Mouse (Mus musculus) lung, embryonic 16.5 days (tissue): ENCODE results near the gene Col4a3bp. TPM values are rescaled to one million over a fixed set of nuclear protein-coding genes. Genes with fewer than 3 reads are reported as not detected.
A peak's percentile ranks its signal among the peaks of the same experiment; 100 is the strongest.

Experiments used
- ATAC-seq: fragments of 200-750 bp; cut with Nextera tagmentation; 2 replicates; pipeline ENCODE4 v1.8.0; 2017; ENCODE audit warnings: low read depth, mild to moderate bottlenecking, moderate library complexity
- H3K27ac ChIP-seq: fragments of 300-500 bp; sonication (generic); 2 replicates; pipeline ENCODE4 v1.5.1; 2014; ENCODE audit warnings: mild to moderate bottlenecking, control low read depth, low read length
- H3K27me3 ChIP-seq: fragments of 300-500 bp; sonication (generic); 2 replicates; pipeline ENCODE4 v1.6.1; 2014; ENCODE audit warnings: low read depth, low read length, mixed read lengths; ENCODE audit not compliant: control insufficient read depth, insufficient read depth
- H3K36me3 ChIP-seq: fragments of 300-500 bp; sonication (generic); 2 replicates; pipeline ENCODE4 v1.6.1; 2014; ENCODE audit warnings: low read length; ENCODE audit not compliant: control insufficient read depth, insufficient read depth
- H3K4me1 ChIP-seq: fragments of 300-500 bp; sonication (generic); replicated peaks from 2 replicates; pipeline ENCODE4 v1.6.1; 2014; ENCODE audit warnings: low read length, mixed read lengths; ENCODE audit not compliant: control insufficient read depth, insufficient read depth
- H3K4me2 ChIP-seq: fragments of 300-500 bp; sonication (generic); 2 replicates; pipeline ENCODE4 v1.6.1; 2014; ENCODE audit warnings: low read depth, low read length, control low read depth
- H3K4me3 ChIP-seq: fragments of 300-500 bp; sonication (generic); 2 replicates; pipeline ENCODE4 v1.5.1; 2014; ENCODE audit warnings: mild to moderate bottlenecking, low read length, control low read depth
- H3K9ac ChIP-seq: fragments of 300-500 bp; sonication (generic); 2 replicates; pipeline ENCODE4 v1.6.1; 2014; ENCODE audit warnings: low read length, control low read depth
- H3K9me3 ChIP-seq: fragments of 300-500 bp; sonication (generic); 2 replicates; pipeline ENCODE4 v1.6.1; 2016; ENCODE audit warnings: low read length; ENCODE audit not compliant: control insufficient read depth
- WGBS: fragments of 180-500 bp; shearing (Covaris S2); extraction: QIAGEN DNeasy Blood & Tissue Kit; methylation state at CpG from one replicate; pipeline ENCODE4 v1.1.7; 2014; 5-methylcytosine and 5-hydroxymethylcytosine counted together
- polyA plus RNA-seq: library from polyadenylated mRNA; unstranded; fragments of >200 nt; fragmentation: Nextera tagmentation; extraction: Ambion mirVana; gene quantifications from 2 replicates; pipeline ENCODE4 v1.2.1, GENCODE M21; 2015

The Col4a3bp gene
- polyA plus RNA-seq, 1 experiment from 2014 or later: 9.2 TPM

DNA sequence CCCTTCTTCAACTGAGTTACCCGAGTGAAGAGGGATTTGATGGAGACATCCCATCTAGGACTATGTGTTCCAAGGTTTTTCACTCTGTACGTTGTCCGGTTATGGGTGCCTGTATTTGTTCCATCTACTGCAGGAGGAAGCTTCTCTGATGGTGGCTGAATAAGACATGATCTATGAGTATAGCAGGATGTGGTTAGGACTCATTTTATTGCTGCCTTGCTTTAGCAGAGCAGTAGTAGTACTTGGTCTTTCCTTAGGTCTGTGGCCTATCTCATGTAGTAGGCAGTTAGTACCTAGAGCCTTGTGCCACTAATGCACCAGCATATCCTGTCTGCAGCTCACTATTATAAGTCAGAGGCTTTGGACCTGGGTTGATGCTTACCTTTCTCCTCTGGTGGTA lies 12.7 kb downstream of the Col4a3bp start:
- WGBS: 92% methylated on average over 3 of the region's 3 CpGs
- Histone ChIP-seq H3K27ac (no peak overlapping the region), H3K9ac (no peak overlapping the region), H3K36me3 (peaks cover 2% of the 10 kb centered on the region; the same call in 1 of the 2 replicates), H3K4me1 (no peaks in the 10 kb centered on the region), H3K4me3 (no peak overlapping the region), H3K4me2 (no peak overlapping the region), H3K9me3 (no peaks in the 10 kb centered on the region), H3K27me3 (no peaks in the 10 kb centered on the region)
- no peak for ATAC-seq

DNA sequence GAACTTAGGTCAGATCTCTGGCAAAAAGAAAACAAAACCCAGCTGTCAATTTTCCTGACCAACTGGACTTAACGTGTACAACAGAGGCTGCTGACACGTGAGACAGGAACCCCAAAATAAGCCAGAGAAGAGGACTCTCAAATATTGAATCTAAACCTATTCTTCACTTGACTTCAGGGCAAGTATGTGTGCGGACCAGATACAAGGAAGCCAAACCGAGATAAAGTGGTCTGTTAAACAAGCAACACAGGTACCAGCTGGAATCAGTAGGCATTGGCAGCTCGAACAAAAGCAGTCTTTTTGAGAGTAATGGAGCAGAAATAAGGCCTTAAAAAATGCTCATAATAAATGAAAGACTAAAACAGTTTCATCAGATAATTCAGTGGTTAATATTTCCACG lies 25.6 kb downstream of the Col4a3bp start:
- ATAC-seq: no peak
- WGBS: 53% methylated on average over 6 of the region's 6 CpGs
- no peaks in the 10 kb centered on the region for H3K9me3 ChIP-seq

DNA sequence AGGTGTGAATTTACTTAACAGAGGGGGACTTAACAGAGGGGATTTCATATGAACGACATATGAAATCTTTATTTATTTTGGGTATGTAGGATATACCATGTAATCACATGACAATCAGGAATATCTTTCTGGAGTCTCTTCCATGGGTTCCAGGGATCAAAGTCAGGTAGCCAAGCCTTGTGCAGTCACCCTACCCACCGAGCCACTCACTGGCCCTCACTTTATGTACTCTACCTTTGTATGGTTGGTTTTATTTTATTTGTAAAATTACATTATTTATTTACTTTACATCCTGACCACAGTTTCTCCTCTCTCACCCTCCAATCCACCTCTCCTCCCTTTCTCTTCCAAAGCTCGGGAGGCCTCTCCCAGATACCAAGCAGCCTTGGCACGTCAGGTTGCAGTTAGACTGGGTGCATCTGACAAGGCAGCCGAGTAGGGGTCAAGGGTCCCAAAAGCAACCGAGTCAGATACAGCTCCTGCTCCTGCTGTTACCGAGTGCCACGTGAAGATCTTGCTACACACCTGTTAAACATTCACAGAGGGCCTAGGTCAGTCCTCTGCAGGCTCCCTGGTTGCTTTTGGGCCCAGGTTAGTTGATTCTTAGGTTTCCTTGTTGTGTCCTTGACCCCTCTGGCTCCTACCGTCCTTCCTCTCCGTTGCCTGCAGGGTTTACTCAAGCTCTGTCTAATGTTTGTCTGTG lies 28.0 kb downstream of the Col4a3bp start:
- H3K4me2 ChIP-seq: no peak overlapping the region
- WGBS: 43% methylated on average over 10 of the region's 10 CpGs

More for the DNA sequence above, 25.6 kb downstream of the Col4a3bp start:
- peaks cover 3% of the 10 kb centered on the region for H3K36me3 ChIP-seq
- H3K4me1 ChIP-seq: peaks cover 4% of the 10 kb centered on the region; the same call in 1 of the 2 replicates
- no peaks in the 10 kb centered on the region for H3K27me3 ChIP-seq
- H3K4me2 ChIP-seq: no peak overlapping the region
- no peak overlapping the region for H3K27ac ChIP-seq
- no peak overlapping the region for H3K9ac ChIP-seq
- H3K4me3 ChIP-seq: no peak overlapping the region

DNA sequence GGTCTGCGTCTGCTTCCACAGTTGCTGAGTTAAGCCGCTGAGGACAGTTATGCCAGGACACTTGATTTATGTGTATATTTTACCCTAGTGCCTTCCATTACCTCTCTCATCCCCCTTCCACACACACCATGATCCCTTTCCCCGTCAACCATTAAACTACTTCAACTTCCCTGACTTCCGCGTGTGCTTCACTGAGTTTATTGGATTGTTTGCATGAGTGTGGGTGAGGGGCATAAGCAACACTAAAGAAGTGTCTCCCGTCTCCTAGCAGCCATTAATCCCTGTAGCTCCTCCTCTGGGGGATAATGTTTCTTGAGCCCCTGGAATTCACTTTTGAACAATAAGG lies 28.6 kb downstream of the Col4a3bp start:
- H3K9ac ChIP-seq: no peak overlapping the region
- no peaks in the 10 kb centered on the region for H3K9me3 ChIP-seq
- no peaks in the 10 kb centered on the region for H3K27me3 ChIP-seq
- no peak overlapping the region for H3K27ac ChIP-seq
- peaks cover 4% of the 10 kb centered on the region; the same call in 1 of the 2 replicates for H3K4me1 ChIP-seq
- no peak overlapping the region for H3K4me2 ChIP-seq
- H3K4me3 ChIP-seq: no peak overlapping the region
- WGBS: 38% methylated on average over 6 of the region's 6 CpGs
- no peak for ATAC-seq
- H3K36me3 ChIP-seq: peaks cover 6% of the 10 kb centered on the region

More for the DNA sequence above, 28.0 kb downstream of the Col4a3bp start:
- no peak for ATAC-seq
- H3K9me3 ChIP-seq: no peaks in the 10 kb centered on the region
- H3K27ac ChIP-seq: no peak overlapping the region
- H3K4me3 ChIP-seq: no peak overlapping the region
- H3K36me3 ChIP-seq: peaks cover 6% of the 10 kb centered on the region
- no peak overlapping the region for H3K9ac ChIP-seq
- H3K27me3 ChIP-seq: no peaks in the 10 kb centered on the region
- peaks cover 4% of the 10 kb centered on the region; the same call in 1 of the 2 replicates for H3K4me1 ChIP-seq

DNA sequence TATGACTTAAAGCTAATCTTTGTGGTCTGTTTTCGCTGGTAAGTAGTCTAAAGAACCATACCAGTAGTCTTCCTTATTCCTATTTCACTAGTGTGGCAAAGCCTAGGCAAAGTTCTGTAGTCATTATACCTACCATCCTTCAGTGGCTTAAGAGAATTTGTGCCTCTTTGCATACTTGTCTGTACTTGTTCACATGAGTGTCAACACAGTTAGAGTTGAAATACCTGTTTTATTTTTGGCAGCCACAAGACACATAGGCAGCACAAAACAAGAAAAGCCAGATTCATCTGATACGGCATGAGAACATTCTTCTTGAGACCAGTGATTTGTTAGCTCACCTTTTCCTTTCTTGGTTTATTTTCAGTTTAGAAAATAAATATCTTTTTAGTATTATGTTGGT lies 31.8 kb downstream of the Col4a3bp start:
- Histone ChIP-seq H3K27ac (no peak overlapping the region), H3K36me3 (peaks cover 6% of the 10 kb centered on the region), H3K9me3 (no peaks in the 10 kb centered on the region), H3K4me2 (no peak overlapping the region), H3K27me3 (no peaks in the 10 kb centered on the region), H3K4me3 (no peak overlapping the region), H3K9ac (no peak overlapping the region), H3K4me1 (peaks cover 2% of the 10 kb centered on the region; the same call in 1 of the 2 replicates)
- ATAC-seq: peak; percentile 59; the same call in 1 of the 2 replicates
- 73% methylated on average over 2 of the region's 2 CpGs for WGBS

DNA sequence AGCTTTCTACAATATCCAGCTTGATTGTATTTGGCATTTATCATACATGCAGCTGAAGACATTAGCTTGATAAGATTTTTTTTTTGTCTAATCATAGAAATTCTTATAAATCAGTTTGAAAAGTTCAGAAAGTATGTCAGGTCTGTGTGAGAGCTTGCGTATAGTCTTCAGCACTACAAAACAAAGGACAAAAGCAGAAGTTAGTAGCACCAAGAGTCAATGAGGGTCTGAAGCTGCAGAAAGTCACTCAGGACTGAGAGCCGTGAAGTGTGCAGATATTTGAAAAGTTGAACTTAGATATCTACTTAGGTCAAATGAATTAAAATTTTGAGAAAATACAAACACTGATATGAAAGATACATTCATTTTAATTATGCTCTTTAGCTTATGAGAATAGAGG lies 36.7 kb downstream of the Col4a3bp start:
- no peaks in the 10 kb centered on the region for H3K9me3 ChIP-seq
- WGBS: 75% methylated on average over 2 of the region's 2 CpGs
- H3K4me2 ChIP-seq: no peak overlapping the region
- ATAC-seq: no peak
- H3K27ac ChIP-seq: no peak overlapping the region
- H3K4me1 ChIP-seq: no peaks in the 10 kb centered on the region
- H3K36me3 ChIP-seq: no peaks in the 10 kb centered on the region
- H3K9ac ChIP-seq: no peak overlapping the region
- H3K27me3 ChIP-seq: no peaks in the 10 kb centered on the region
- H3K4me3 ChIP-seq: no peak overlapping the region

DNA sequence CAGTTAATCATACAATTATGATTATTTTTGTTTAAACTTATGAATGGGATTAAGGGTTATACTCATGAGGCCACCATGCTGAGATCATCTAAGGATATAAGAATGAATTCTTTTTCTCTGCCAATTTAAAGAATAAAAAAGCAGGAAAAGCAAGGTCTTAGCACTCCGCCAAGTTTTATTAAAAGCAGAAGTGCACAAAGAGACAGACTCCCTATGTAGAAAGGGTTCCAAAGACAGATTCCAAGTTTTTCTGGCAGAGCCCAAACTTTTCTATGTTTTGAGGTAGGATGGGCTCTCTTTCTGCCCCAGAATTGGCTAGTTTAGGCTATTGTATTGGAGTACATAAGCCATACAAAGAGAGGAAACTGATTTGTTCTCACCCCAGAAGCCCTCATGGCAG lies 37.6 kb downstream of the Col4a3bp start:
- Histone ChIP-seq H3K27me3 (no peaks in the 10 kb centered on the region), H3K4me2 (no peak overlapping the region), H3K27ac (no peak overlapping the region), H3K9me3 (no peaks in the 10 kb centered on the region), H3K9ac (no peak overlapping the region), H3K36me3 (no peaks in the 10 kb centered on the region), H3K4me1 (no peaks in the 10 kb centered on the region), H3K4me3 (no peak overlapping the region)
- WGBS: 74% methylated on average over 1 of the region's 1 CpGs
- no peak for ATAC-seq

DNA sequence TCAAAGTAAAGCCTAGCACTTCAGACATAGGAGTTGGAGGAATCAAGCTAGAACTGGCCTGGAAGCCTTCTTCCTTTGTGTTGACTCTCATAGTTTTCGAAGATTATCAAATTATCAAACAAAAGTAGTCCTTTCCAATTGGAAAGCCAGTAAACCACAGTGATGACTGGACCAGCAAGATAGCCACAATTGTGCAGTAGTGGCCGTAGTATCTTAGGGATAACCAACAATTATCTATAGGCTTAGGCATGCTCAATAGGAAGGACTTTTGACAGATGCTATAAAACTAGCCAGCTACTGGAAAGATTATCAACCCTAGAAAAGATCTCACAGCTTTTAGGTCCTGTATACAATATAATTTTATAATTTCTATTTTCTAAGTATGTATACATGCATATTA lies 41.8 kb downstream of the Col4a3bp start:
- no peaks in the 10 kb centered on the region for H3K4me1 ChIP-seq
- no peaks in the 10 kb centered on the region for H3K36me3 ChIP-seq
- no peak overlapping the region for H3K27ac ChIP-seq
- H3K4me2 ChIP-seq: no peak overlapping the region
- WGBS: 90% methylated on average over 2 of the region's 2 CpGs
- H3K4me3 ChIP-seq: no peak overlapping the region
- no peak overlapping the region for H3K9ac ChIP-seq
- no peaks in the 10 kb centered on the region for H3K27me3 ChIP-seq
- no peaks in the 10 kb centered on the region for H3K9me3 ChIP-seq
- no peak for ATAC-seq

DNA sequence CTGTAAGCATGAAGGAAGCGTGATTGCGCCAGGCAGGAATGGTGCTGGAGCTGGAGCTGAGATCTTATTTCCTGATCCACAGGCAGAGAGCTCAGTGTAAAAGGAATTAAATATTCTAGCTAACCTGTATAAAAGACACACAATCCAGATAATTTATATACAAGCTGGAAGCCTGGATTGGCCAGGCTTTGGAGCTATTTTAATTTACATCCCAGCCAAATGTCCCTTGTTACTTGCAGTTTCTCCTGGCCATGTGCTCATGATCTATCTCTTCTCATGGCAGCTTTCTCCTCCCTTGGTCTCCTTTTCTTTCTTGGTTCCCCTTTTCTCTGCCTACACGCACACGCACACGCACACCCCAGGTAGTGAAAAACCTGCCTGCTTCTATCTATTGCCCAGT lies 44.1 kb downstream of the Col4a3bp start:
- Histone ChIP-seq H3K27ac (no peak overlapping the region), H3K4me3 (no peak overlapping the region), H3K9me3 (no peaks in the 10 kb centered on the region), H3K27me3 (no peaks in the 10 kb centered on the region), H3K4me1 (no peaks in the 10 kb centered on the region), H3K4me2 (no peak overlapping the region), H3K9ac (no peak overlapping the region), H3K36me3 (no peaks in the 10 kb centered on the region)
- WGBS: 97% methylated on average over 5 of the region's 5 CpGs
- ATAC-seq: no peak
